8 mouse cellular contexts compared by ENCODE assay signal in genomic region chr1:191527921-191528612, GRCm38 (mm10). TPM values are rescaled to one million over a fixed set of nuclear protein-coding genes. Genes with fewer than 3 reads are reported as not detected.
DNase-seq lines count a peak whose midpoint lies in the region; ATAC-seq lines count a peak whose summit lies in the region.

No protein-coding gene starts in this region.

- intact Hi-C loops in left cerebral cortex, postnatal 14 days (cut with DNase I), result no loop called here

- ATAC-seq in megakaryocyte-erythroid progenitor cell, adult 5-6 weeks (replicated peaks; ENCODE audit: low FRiP score, low TSS enrichment, poor library complexity, severe bottlenecking), result peak; percentile 53; the same call in 1 of the 2 replicates

- DNase-seq in adrenal gland, postnatal 10 days, result peak; percentile 47
- no peak for DNase-seq in adrenal gland, adult 8-10 months
- DNase-seq in left cerebral cortex, postnatal 14 days (ENCODE audit: low spot score in 2 of 2), result peak; percentile 7 to 30
- no peak for DNase-seq in left cerebral cortex, adult 11 months (ENCODE audit: low spot score)
- peak; percentile 62 for DNase-seq in gastrocnemius, postnatal 25 days
- DNase-seq in frontal cortex, postnatal 36 days (ENCODE audit: low spot score in 2 of 2), result no peak
- DNase-seq in cerebellum, adult 11-12 months, result no peak

RNA-seq across cellular contexts. Expression of gene Dtl, which starts 47.3 kb away (rescaled TPM):
- total RNA-seq in adrenal gland, postnatal 10 days (2021), result 10 to 100 TPM in 1 of 2 experiments, 1 to 10 TPM in 1; 7.8 to 11.9 TPM
- 1 to 10 TPM in 1 of 4 experiments, under 1 TPM in 3; 0.64 to 1.7 (median 0.79) TPM for total RNA-seq in adrenal gland, adult 8-10 months (2022)
- total RNA-seq in left cerebral cortex, postnatal 14 days (2021), result 1 to 10 TPM; 5.9 to 6.2 TPM
- total RNA-seq in gastrocnemius, postnatal 25 days (2021), result under 1 TPM; 0.18 to 0.78 TPM
- total RNA-seq in megakaryocyte-erythroid progenitor cell, adult 5-6 weeks (2014; fragmentation: Nextera tagmentation), result 109 TPM in 2 replicates
- 83.5 and 88.3 TPM in 2 replicates for total RNA-seq in megakaryocyte-erythroid progenitor cell, adult 5-6 weeks (2017)

RNA-seq across cellular contexts. Expression of gene Ints7, which starts 47.4 kb away (rescaled TPM):
- total RNA-seq in adrenal gland, postnatal 10 days (2021), result 10 to 100 TPM; 33.8 to 36.4 TPM
- total RNA-seq in adrenal gland, adult 8-10 months (2022), result 10 to 100 TPM; 22.5 to 31.1 (median 24.6) TPM
- total RNA-seq in left cerebral cortex, postnatal 14 days (2021), result 10 to 100 TPM; 33.5 to 34.9 TPM
- total RNA-seq in gastrocnemius, postnatal 25 days (2021), result 1 to 10 TPM; 6.4 to 6.6 TPM
- total RNA-seq in megakaryocyte-erythroid progenitor cell, adult 5-6 weeks (2014; fragmentation: Nextera tagmentation), result 74.9 and 91.0 TPM in 2 replicates
- total RNA-seq in megakaryocyte-erythroid progenitor cell, adult 5-6 weeks (2017), result 78.2 and 79.8 TPM in 2 replicates

Comparison
In these comparisons a context has a peak if more than half of its experiments do, and no peak if none do; other contexts are left out.
1. DNase-seq: peak in adrenal gland, postnatal 10 days (single experiment), left cerebral cortex, postnatal 14 days (2 of 2) and gastrocnemius, postnatal 25 days (single experiment); none in adrenal gland, adult 8-10 months (single experiment), left cerebral cortex, adult 11 months (single experiment), frontal cortex, postnatal 36 days (0 of 2) and cerebellum, adult 11-12 months (single experiment).
2. RNA of gene Dtl, which starts 47.3 kb away (total RNA-seq): 83.5 to 109 TPM in megakaryocyte-erythroid progenitor cell, adult 5-6 weeks; 7.8 to 11.9 TPM in adrenal gland, postnatal 10 days, 5.9 to 6.2 TPM in left cerebral cortex, postnatal 14 days, 0.64 to 1.7 TPM in adrenal gland, adult 8-10 months and 0.18 to 0.78 TPM in gastrocnemius, postnatal 25 days; every median in the first group is over 4 times any median in the second.